Mouse (Mus musculus): ENCODE results near the gene Myb. TPM values are rescaled to one million over a fixed set of nuclear protein-coding genes. Genes with fewer than 3 reads are reported as not detected.

Myb gene
- total and polyA plus RNA-seq, 3 experiments: 11.1 to 24.0 (median 19.1) TPM

- TF ChIP-seq JUN (IDR thresholded peaks at IDR 0.05; ENCODE audit: insufficient read depth, low read depth, low read length): peak; percentile 8; the same call in 1 of the 2 replicates
- TF ChIP-seq NRF1 (IDR thresholded peaks at IDR 0.05; ENCODE audit: low read depth, low read length): no peak
- peak; percentile 73; the same call in 1 of the 2 replicates for TF ChIP-seq RCOR1 (conservative IDR thresholded peaks at IDR 0.05; ENCODE audit: low read depth, low read length)
- peak; percentile 14; the same call in 1 of the 2 replicates for TF ChIP-seq ETS1 (conservative IDR thresholded peaks at IDR 0.05; ENCODE audit: low read depth, low read length)
- TF ChIP-seq TBP (conservative IDR thresholded peaks at IDR 0.05; ENCODE audit: low read depth, low read length): 0 out of 2 replicates have a peak, but pooled peaks have one; percentile 36
- TF ChIP-seq NELFE (IDR thresholded peaks at IDR 0.05; ENCODE audit: low read depth, low read length): 0 out of 2 replicates have a peak, but pooled peaks have one; percentile 15
Measured at GRCm38 (mm10) chr10:21192436-21192835, 31.7 kb upstream of the Myb start (continued).

DNA sequence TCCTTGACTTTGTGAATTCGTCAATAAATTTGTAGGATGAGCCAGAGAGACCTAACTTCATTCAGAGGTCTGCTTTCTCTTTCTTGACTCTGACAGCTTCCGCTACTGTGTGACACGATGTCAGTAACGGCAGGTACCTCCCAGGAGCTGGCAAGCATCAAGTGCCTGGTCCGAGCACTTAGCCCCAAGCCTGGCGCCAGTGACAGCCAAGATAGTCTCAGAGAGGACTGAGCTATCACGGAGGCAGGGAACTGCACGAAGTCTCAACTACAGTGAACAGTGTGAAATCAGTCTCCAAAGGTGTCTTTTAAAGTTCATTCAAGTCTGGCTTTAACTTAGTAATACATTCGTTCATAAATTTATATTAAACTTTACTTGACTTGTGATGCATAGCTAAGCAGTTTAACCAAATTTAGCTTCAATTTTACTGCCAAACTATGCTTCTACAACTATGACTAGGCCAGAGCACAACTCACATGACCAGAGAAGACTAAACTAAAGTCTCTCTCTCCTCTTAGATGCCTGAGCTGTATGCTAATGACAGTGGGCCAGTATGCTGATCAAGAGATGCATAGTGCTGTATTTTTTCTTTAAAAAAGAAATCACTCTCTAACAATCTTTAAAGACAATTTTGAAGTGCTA lies 29.1 kb upstream of the Myb start:
- no peaks in the 10 kb centered on the region for H3K27me3 ChIP-seq (replicated peaks)
- H3K4me1 ChIP-seq (ENCODE audit: control insufficient read depth in 1 of 2, insufficient read depth in 2 of 2): peaks cover 23 to 74% of the 10 kb centered on the region in 2 experiments
- peak; percentile 81 for DNase-seq (ENCODE audit: extremely low read depth)
- H3K9ac ChIP-seq (ENCODE audit: insufficient read depth, low read depth): peak overlapping the region; percentile 84
- peak overlapping the region; percentile 70 for H3K4me2 ChIP-seq (ENCODE audit: insufficient read depth, low read depth, poor library complexity, severe bottlenecking)
- in situ Hi-C loops (cut with MboI; ENCODE audit: low pct_ligation_motif_present, low pct_unique_long_range_greater_than_20kb, low sequenced_read_pairs): loop anchor here (5.0 to 25.0 kb wide), 4 partner anchors 37 to 205 kb away; partner anchors contain the start of gene Hbs1l
- H3K36me3 ChIP-seq (replicated peaks in 1 of 2; ENCODE audit: control insufficient read depth in 1 of 2, insufficient read depth in 1 of 2, low read length in 1 of 2): no peaks in the 10 kb centered on the region
- no peaks in the 10 kb centered on the region for H3K9me3 ChIP-seq (replicated peaks; ENCODE audit: low read length)
- dilution Hi-C loops (cut with MboI; ENCODE audit: extremely low pct_ligation_motif_present, extremely low pct_unique_long_range_greater_than_20kb, low sequenced_read_pairs): no loop called here
- H3K79me2 ChIP-seq (replicated peaks; ENCODE audit: control insufficient read depth, extremely low read depth, insufficient read depth, poor library complexity, severe bottlenecking): no peaks in the 10 kb centered on the region
- H3K27ac ChIP-seq (ENCODE audit: insufficient read depth, low read depth): peak overlapping the region; percentile 89
- peak overlapping the region; percentile 4 to 56 (median 49) for H3K4me3 ChIP-seq (replicated peaks in 1 of 3; ENCODE audit: low read depth in 2 of 3, low read length in 2 of 3, poor library complexity in 1 of 3)
- TF ChIP-seq NELFE (IDR thresholded peaks at IDR 0.05; ENCODE audit: low read depth, low read length) (no peak), JUN (IDR thresholded peaks at IDR 0.05; ENCODE audit: insufficient read depth, low read depth, low read length) (peak; percentile 80), CHD2 (IDR thresholded peaks at IDR 0.05; ENCODE audit: low read length) (no peak), POLR2AphosphoS2 (IDR thresholded peaks at IDR 0.05; ENCODE audit: low read depth, low read length) (no peak), EP300 (IDR thresholded peaks at IDR 0.05; ENCODE audit: low read length) (peak; percentile 77; the same call in 1 of the 2 replicates), JUND (conservative IDR thresholded peaks at IDR 0.05; ENCODE audit: low read depth, low read length) (peak; percentile 87), USF2 (conservative IDR thresholded peaks at IDR 0.05; ENCODE audit: low read depth, low read length) (no peak; the same call in 1 of the 2 replicates), UBTF (IDR thresholded peaks at IDR 0.05; ENCODE audit: low read depth, low read length) (0 out of 2 replicates have a peak, but pooled peaks have one; percentile 50), SMC3 (IDR thresholded peaks at IDR 0.05; ENCODE audit: low read depth, low read length) (peak; percentile 32; the same call in 1 of the 2 replicates), RAD21 (IDR thresholded peaks at IDR 0.05; ENCODE audit: low read depth, low read length) (no peak; the same call in 1 of the 2 replicates), CHD1 (IDR thresholded peaks at IDR 0.05; ENCODE audit: low read depth, low read length) (no peak; the same call in 1 of the 2 replicates), ELF1 (IDR thresholded peaks at IDR 0.05; ENCODE audit: low read depth, low read length) (no peak), MEF2A (IDR thresholded peaks at IDR 0.05; ENCODE audit: borderline replicate concordance, low read depth, low read length) (peak; percentile 85), ETS1 (conservative IDR thresholded peaks at IDR 0.05; ENCODE audit: low read depth, low read length) (peak; percentile 80; the same call in 1 of the 2 replicates), PAX5 (IDR thresholded peaks at IDR 0.05; ENCODE audit: low read length) (no peak), GABPA (IDR thresholded peaks at IDR 0.05; ENCODE audit: insufficient replicate concordance, low read depth, low read length) (no peak), TCF12 (IDR thresholded peaks at IDR 0.05; ENCODE audit: low read depth, low read length) (peak; percentile 62; the same call in 1 of the 2 replicates), ZNF384 (IDR thresholded peaks at IDR 0.05; ENCODE audit: low read depth, low read length) (no peak), RCOR1 (conservative IDR thresholded peaks at IDR 0.05; ENCODE audit: low read depth, low read length) (no peak; the same call in 1 of the 2 replicates), NRF1 (IDR thresholded peaks at IDR 0.05; ENCODE audit: low read depth, low read length) (no peak), MAFK (IDR thresholded peaks at IDR 0.05; ENCODE audit: insufficient replicate concordance, low read length) (no peak), ZMIZ1 (IDR thresholded peaks at IDR 0.05; ENCODE audit: low read depth, low read length) (0 out of 2 replicates have a peak, but pooled peaks have one; percentile 15), BHLHE40 (IDR thresholded peaks at IDR 0.05; ENCODE audit: low read depth, low read length) (peak; percentile 97), POLR2A (IDR thresholded peaks at IDR 0.05; ENCODE audit: low read depth, low read length) (peak; percentile 54), E2F4 (IDR thresholded peaks at IDR 0.05; ENCODE audit: insufficient replicate concordance, low read depth, low read length) (0 out of 2 replicates have a peak, but pooled peaks have one; percentile 32), SIN3A (IDR thresholded peaks at IDR 0.05; ENCODE audit: low read length) (peak; percentile 43; the same call in 1 of the 2 replicates), USF1 (IDR thresholded peaks at IDR 0.05; ENCODE audit: low read depth, low read length) (0 out of 2 replicates have a peak, but pooled peaks have one; percentile 12), ZC3H11A (IDR thresholded peaks at IDR 0.05; ENCODE audit: low read depth, low read length) (no peak), MXI1 (IDR thresholded peaks at IDR 0.05; ENCODE audit: low read depth, low read length) (peak; percentile 29; the same call in 1 of the 2 replicates), MAX (IDR thresholded peaks at IDR 0.05; ENCODE audit: low read length) (peak; percentile 52), IRF4 (IDR thresholded peaks at IDR 0.05; ENCODE audit: low read depth, low read length) (peak; percentile 88), CTCF (conservative IDR thresholded peaks at IDR 0.05 in 1 of 2, IDR thresholded peaks at IDR 0.05 in 1 of 2; ENCODE audit: low read depth in 2 of 2, low read length in 2 of 2) (no peak), HCFC1 (IDR thresholded peaks at IDR 0.05; ENCODE audit: low read depth, low read length) (no peak; the same call in 1 of the 2 replicates)
